Mouse (Mus musculus) forebrain, embryonic 14.5 days (tissue): ENCODE results near the gene Bean1. TPM values are rescaled to one million over a fixed set of nuclear protein-coding genes. Genes with fewer than 3 reads are reported as not detected.

Experiments used
- ATAC-seq: fragments of 200-750 bp; cut with Nextera tagmentation; 2 replicates; pipeline ENCODE4 v1.8.0; 2017; ENCODE audit warnings: mild to moderate bottlenecking, moderate library complexity
- DNase-seq: peaks from one replicate; pipeline ENCODE4 v3.0.0-alpha.2; 2015; ENCODE audit warnings: low spot score
- H3K27ac ChIP-seq: fragments of 300-500 bp; sonication (generic); 2 replicates; pipeline ENCODE4 v1.5.1; 2014; ENCODE audit warnings: low read depth, mild to moderate bottlenecking, control low read depth, low read length, moderate library complexity
- H3K27me3 ChIP-seq: fragments of 300-500 bp; sonication (generic); replicated peaks from 2 replicates; pipeline ENCODE4 v1.6.1; 2014; ENCODE audit warnings: low read length, control low read depth, mixed read lengths; ENCODE audit not compliant: control insufficient read depth, insufficient read depth
- H3K36me3 ChIP-seq: fragments of 300-500 bp; sonication (generic); 2 replicates; pipeline ENCODE4 v1.6.1; 2014; ENCODE audit warnings: low read length, control low read depth; ENCODE audit not compliant: control insufficient read depth, insufficient read depth
- H3K4me1 ChIP-seq: fragments of 300-500 bp; sonication (generic); 2 replicates; pipeline ENCODE4 v1.6.1; 2014; ENCODE audit warnings: antibody characterized with exemption, low read length, control low read depth; ENCODE audit not compliant: control insufficient read depth, insufficient read depth
- H3K4me2 ChIP-seq: fragments of 300-500 bp; sonication (generic); 2 replicates; pipeline ENCODE4 v1.6.1; 2014; ENCODE audit warnings: mild to moderate bottlenecking, control low read depth, low read length
- H3K4me3 ChIP-seq: fragments of 300-500 bp; sonication (generic); 2 replicates; pipeline ENCODE4 v1.5.1; 2014; ENCODE audit warnings: low read depth, low read length, control low read depth
- H3K9ac ChIP-seq: fragments of 300-500 bp; sonication (generic); 2 replicates; pipeline ENCODE4 v1.6.1; 2014; ENCODE audit warnings: mild to moderate bottlenecking, low read length, control low read depth, moderate library complexity
- H3K9me3 ChIP-seq: fragments of 300-500 bp; sonication (generic); replicated peaks from 2 replicates; pipeline ENCODE4 v1.6.1; 2016; ENCODE audit warnings: low read length, control low read depth, mixed read lengths; ENCODE audit not compliant: control insufficient read depth
- WGBS: fragments of 180-500 bp; shearing (Covaris S2); extraction: QIAGEN DNeasy Blood & Tissue Kit; methylation state at CpG from one replicate; pipeline ENCODE4 v1.1.7; 2014; 5-methylcytosine and 5-hydroxymethylcytosine counted together
- polyA plus RNA-seq: library from polyadenylated mRNA; unstranded; fragments of >200 nt; fragmentation: Nextera tagmentation; extraction: Ambion mirVana; gene quantifications from 2 replicates; pipeline ENCODE4 v1.2.1, GENCODE M21; 2014

Bean1 gene
- polyA plus RNA-seq, 1 experiment from 2014 or later = 1.8 TPM

DNA sequence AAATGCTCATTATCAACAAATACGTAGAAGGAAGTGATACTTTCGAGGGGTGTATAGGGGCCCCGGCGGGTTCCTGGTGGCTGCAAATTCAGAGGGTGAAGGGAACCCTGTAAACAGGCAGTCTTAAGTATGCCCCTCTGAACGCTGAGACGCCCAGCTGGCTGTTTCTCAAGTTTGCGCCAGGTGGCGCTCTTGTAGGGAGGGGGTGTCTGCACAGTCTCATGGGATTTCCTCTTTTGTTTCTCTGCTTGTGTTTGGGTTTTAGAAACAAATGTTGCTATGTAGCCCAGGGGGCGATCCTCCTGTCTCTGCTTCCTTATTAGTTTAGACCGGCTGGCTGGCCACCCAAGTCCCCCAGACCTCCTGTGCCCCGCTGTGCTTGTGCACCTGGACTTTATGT, 48.8 kb downstream of the Bean1 start:
- 19% methylated on average over 11 of the region's 11 CpGs for WGBS
- ATAC-seq = peak; percentile 54; the same call in 1 of the 2 replicates

DNA sequence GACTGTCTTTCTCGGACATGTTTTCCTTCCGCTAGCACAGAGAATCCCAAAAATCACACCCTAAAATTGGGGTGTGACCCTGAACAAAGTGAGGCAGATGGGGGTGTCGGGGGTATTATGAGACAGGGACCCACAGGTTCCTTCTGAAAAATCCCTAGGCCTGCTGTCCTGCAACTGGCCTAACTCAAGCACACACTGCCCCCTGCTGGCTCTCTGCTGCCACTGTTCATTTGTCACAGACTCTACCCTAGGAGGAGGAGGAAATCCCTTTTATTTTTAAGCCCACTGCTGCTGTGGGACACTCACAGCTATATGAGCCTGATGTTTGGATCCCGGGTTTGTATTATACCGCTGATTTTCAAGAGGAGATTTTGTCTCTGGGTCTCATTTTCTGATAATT, 49.6 kb downstream of the Bean1 start:
- Histone ChIP-seq H3K9ac (no peak overlapping the region), H3K27ac (no peak overlapping the region), H3K9me3 (no peaks in the 10 kb centered on the region; the same call in 1 of the 2 replicates), H3K4me2 (no peak overlapping the region), H3K27me3 (no peaks in the 10 kb centered on the region), H3K4me1 (no peaks in the 10 kb centered on the region), H3K36me3 (peaks cover 8% of the 10 kb centered on the region; the same call in 1 of the 2 replicates), H3K4me3 (no peak overlapping the region)
- WGBS = 45% methylated on average over 5 of the region's 5 CpGs
- DNase-seq = peak; percentile 76
- ATAC-seq = peak; percentile 83

More for the DNA sequence above, 48.8 kb downstream of the Bean1 start:
- no peak overlapping the region for H3K27ac ChIP-seq
- no peaks in the 10 kb centered on the region for H3K4me1 ChIP-seq
- H3K9ac ChIP-seq = no peak overlapping the region
- no peak overlapping the region for H3K4me3 ChIP-seq
- peak; percentile 58 for DNase-seq
- H3K36me3 ChIP-seq = peaks cover 3% of the 10 kb centered on the region; the same call in 1 of the 2 replicates
- no peaks in the 10 kb centered on the region for H3K9me3 ChIP-seq
- H3K27me3 ChIP-seq = no peaks in the 10 kb centered on the region
- no peak overlapping the region for H3K4me2 ChIP-seq

DNA sequence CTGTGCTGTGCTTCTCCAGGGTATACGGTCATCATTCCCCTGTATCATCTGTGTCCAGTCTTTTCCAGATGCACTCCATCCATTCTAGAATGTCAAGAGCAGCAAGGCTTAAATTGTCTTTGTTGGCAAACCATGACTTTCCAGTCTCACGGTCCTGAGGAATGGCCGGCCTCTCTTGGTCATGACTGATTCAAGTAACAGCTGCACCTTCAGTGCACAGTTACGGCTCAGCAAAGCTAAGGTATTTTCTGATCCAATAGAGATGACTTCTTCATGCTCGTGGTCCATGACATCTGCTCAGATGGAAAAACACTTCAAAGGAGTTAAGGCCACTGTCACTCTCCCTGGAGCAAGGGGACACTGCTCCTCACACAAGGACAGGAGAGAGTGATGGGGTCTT, 56.8 kb downstream of the Bean1 start:
- ATAC-seq (no peak), DNase-seq (no peak)
- WGBS = 96% methylated on average over 5 of the region's 5 CpGs

DNA sequence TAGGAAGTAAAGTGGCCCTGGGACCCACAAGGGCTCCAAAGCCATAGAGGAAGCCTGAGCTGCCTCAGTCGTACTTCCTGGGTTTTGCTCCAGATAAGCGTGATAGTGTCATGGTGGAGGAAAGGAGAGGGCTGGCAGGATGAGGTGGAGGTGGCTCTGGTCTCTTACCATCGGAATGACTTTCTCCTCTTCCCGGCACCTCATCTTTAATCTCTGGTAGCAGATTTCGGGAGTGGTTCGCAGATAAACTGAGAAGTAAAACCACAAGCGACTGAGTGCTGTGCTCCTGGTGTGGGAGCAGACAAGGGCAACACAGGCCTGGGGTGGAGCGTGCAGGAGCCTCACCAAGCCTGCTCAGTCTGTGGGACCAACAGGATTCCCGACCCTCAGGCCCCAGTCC, 60.1 kb downstream of the Bean1 start:
- ATAC-seq = no peak
- peaks cover 95% of the 10 kb centered on the region for H3K36me3 ChIP-seq
- no peak overlapping the region for H3K9ac ChIP-seq
- H3K27me3 ChIP-seq = no peaks in the 10 kb centered on the region
- no peaks in the 10 kb centered on the region for H3K9me3 ChIP-seq
- WGBS = 97% methylated on average over 9 of the region's 9 CpGs
- no peaks in the 10 kb centered on the region for H3K4me1 ChIP-seq
- no peak overlapping the region for H3K4me3 ChIP-seq
- no peak overlapping the region for H3K27ac ChIP-seq
- no peak overlapping the region for H3K4me2 ChIP-seq
- no peak for DNase-seq

More for the DNA sequence above, 56.8 kb downstream of the Bean1 start:
- Histone ChIP-seq H3K9ac (no peak overlapping the region), H3K4me3 (no peak overlapping the region), H3K4me1 (no peaks in the 10 kb centered on the region), H3K27me3 (no peaks in the 10 kb centered on the region), H3K9me3 (no peaks in the 10 kb centered on the region; the same call in 1 of the 2 replicates), H3K36me3 (peaks cover 78% of the 10 kb centered on the region), H3K4me2 (no peak overlapping the region), H3K27ac (no peak overlapping the region)

DNA sequence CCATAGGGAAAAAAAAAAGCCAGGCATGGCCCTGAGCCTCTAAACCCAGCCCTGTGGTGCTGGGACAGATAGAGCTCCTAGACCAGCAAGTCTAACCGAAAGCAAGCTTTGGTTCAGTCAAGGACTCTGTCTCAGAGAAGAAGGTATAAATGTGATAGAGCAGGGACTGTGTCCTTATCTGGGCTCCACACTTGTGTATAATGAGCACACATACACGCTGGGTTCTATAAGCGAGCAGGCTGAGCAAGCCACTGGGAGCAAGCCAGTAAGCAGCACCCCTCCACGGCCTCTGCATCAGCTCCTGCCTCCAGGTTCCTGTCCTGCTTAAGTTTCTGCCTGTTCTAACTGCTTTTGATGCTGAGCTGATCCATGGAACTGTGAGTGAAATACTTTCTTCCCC, 61.8 kb downstream of the Bean1 start:
- Histone ChIP-seq H3K9ac (no peak overlapping the region), H3K27me3 (no peaks in the 10 kb centered on the region), H3K27ac (no peak overlapping the region), H3K36me3 (peaks cover 95% of the 10 kb centered on the region), H3K4me3 (no peak overlapping the region), H3K4me2 (no peak overlapping the region), H3K9me3 (no peaks in the 10 kb centered on the region), H3K4me1 (no peaks in the 10 kb centered on the region)
- DNase-seq = no peak
- 98% methylated on average over 4 of the region's 4 CpGs for whole genome bisulfite sequencing
- ATAC-seq = no peak

DNA sequence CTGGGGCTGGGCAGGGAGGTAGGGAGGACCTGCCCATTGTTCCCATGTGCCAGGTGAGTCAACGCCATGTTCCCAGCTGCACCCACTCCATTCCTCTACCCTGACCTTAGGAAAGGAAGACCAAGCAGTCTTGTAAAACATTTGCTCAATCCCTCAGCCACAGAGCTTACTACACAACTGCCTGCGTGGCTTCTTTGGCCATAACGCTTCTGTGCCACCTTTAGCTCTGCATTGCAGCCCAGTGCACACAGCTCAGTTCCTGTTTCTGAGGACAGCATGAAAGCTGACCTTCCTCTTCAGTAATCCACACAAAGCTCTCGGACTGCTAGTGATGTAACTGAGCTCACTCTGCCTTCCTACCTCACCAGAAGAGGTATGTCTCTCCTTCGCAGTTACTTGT, 62.7 kb downstream of the Bean1 start:
- Histone ChIP-seq H3K4me3 (no peak overlapping the region), H3K27ac (no peak overlapping the region), H3K9ac (no peak overlapping the region), H3K4me2 (no peak overlapping the region), H3K9me3 (no peaks in the 10 kb centered on the region), H3K36me3 (peaks cover 93% of the 10 kb centered on the region), H3K4me1 (no peaks in the 10 kb centered on the region), H3K27me3 (no peaks in the 10 kb centered on the region)
- DNase-seq (no peak), ATAC-seq (no peak)
- WGBS = 92% methylated on average over 5 of the region's 5 CpGs

DNA sequence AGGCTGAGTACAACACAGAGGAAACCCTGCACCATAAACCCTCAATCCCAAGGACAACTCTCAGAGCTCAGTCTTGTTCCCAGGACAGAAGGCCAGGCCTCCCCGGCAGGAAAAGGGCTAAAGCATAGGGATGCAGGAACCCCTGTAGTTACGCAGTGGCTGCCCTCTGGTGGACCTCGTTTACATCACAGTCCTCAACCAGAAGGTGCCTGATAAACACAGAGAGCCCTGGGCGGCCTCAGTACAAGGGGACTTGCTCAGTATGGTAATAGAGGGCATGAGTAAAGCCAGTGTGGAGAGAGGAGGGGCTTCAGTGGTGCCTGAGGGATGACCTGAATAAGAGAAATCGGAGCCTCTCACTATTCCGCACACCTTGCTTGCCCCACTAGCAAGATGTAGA, 64.3 kb downstream of the Bean1 start:
- DNase-seq = peak; percentile 13
- H3K9me3 ChIP-seq = no peaks in the 10 kb centered on the region
- H3K27ac ChIP-seq = no peak overlapping the region
- H3K27me3 ChIP-seq = no peaks in the 10 kb centered on the region
- peaks cover 94% of the 10 kb centered on the region for H3K36me3 ChIP-seq
- H3K4me2 ChIP-seq = no peak overlapping the region
- no peak overlapping the region for H3K9ac ChIP-seq
- H3K4me3 ChIP-seq = no peak overlapping the region
- H3K4me1 ChIP-seq = no peaks in the 10 kb centered on the region
- 51% methylated on average over 6 of the region's 6 CpGs for WGBS
- ATAC-seq = no peak

DNA sequence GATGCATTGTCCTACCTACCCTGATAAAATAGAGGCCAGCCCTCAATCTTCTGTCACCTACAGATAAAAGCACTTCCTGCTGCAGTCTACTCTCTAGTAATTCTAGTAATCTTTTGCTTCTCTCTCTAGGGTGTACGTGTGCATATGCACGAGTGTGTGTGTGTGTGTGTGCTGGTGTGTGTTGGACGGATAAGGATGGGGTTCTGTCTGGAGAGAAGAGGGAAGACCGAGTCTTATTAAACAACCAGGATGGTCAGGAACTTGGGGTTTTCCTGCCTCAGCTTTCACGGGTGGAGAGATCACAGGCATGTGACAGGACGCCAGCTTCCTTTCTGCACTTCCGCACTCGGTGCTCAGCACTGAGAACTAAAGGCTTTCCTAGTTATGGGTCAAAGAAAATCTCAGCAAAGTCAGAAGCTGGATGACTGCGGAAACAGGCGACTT, 69.2 kb downstream of the Bean1 start:
- Histone ChIP-seq H3K36me3 (peaks cover 91% of the 10 kb centered on the region), H3K4me1 (no peaks in the 10 kb centered on the region), H3K4me2 (no peak overlapping the region), H3K9me3 (no peaks in the 10 kb centered on the region), H3K4me3 (no peak overlapping the region), H3K27ac (no peak overlapping the region), H3K27me3 (no peaks in the 10 kb centered on the region), H3K9ac (no peak overlapping the region)
- no peak for ATAC-seq
- DNase-seq = no peak
- WGBS = 91% methylated on average over 10 of the region's 10 CpGs

DNA sequence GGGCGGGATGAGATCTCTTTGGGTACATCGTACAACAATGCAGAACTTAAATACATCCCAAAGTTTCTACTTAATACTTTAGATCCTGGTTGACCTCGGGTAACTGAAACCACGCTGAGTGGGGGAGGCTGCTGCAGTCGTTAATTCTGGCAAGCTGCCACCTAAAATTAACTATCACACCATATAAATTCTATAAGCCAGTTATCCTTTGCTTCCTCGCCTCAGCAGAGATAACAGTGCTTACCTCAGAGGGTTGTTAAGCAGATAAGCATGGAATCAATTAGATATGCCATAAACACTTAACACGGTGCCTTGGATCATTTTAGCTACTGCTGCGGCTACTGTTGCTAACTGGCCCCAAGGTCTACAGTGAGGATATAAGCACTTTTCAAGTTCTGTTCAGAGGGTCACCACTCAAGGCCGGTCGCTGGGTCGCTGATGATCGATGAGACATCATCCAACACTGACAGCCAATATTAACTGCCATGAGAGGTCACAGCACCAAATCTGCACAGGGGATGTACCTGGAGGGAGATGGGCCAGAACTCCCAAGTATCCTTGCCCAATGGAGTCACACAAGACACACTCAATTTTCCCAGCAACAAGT, 71.9 kb downstream of the Bean1 start:
- WGBS = 88% methylated on average over 12 of the region's 12 CpGs
- H3K27ac ChIP-seq = no peak overlapping the region
- no peaks in the 10 kb centered on the region for H3K4me1 ChIP-seq
- no peaks in the 10 kb centered on the region for H3K27me3 ChIP-seq
- no peaks in the 10 kb centered on the region for H3K9me3 ChIP-seq
- H3K9ac ChIP-seq = no peak overlapping the region
- H3K4me3 ChIP-seq = no peak overlapping the region
- DNase-seq (no peak), ATAC-seq (no peak)
- H3K36me3 ChIP-seq = peaks cover 69% of the 10 kb centered on the region
- no peak overlapping the region for H3K4me2 ChIP-seq
